Mouse (Mus musculus) midbrain, embryonic 11.5 days (tissue): ENCODE measurements around the gene Dscaml1. TPM values are rescaled to one million over a fixed set of nuclear protein-coding genes. Genes with fewer than 3 reads are reported as not detected.

Source experiments
- ATAC-seq: fragments of 200-750 bp; cut with Nextera tagmentation; 2 replicates; pipeline ENCODE4 v1.8.0; 2017; ENCODE audit warnings: moderate TSS enrichment, moderate library complexity; ENCODE audit not compliant: low FRiP score
- DNase-seq: peaks from one replicate; pipeline ENCODE4 v3.0.0; 2015; ENCODE audit warnings: low spot score; ENCODE audit errors: missing footprints
- H3K27ac ChIP-seq: fragments of 300-500 bp; sonication (generic); 2 replicates; pipeline ENCODE4 v1.5.1; 2014; ENCODE audit warnings: low read depth, low read length
- H3K27me3 ChIP-seq: fragments of 300-500 bp; sonication (generic); 2 replicates; pipeline ENCODE4 v1.6.1; 2014; ENCODE audit warnings: mild to moderate bottlenecking, low read length, moderate library complexity, mixed read lengths; ENCODE audit not compliant: control insufficient read depth, insufficient read depth
- H3K36me3 ChIP-seq: fragments of 300-500 bp; sonication (generic); 2 replicates; pipeline ENCODE4 v1.6.1; 2014; ENCODE audit warnings: mild to moderate bottlenecking, low read length, moderate library complexity, mixed read lengths; ENCODE audit not compliant: control insufficient read depth, insufficient read depth
- H3K4me1 ChIP-seq: fragments of 300-500 bp; sonication (generic); 2 replicates; pipeline ENCODE4 v1.6.1; 2014; ENCODE audit warnings: low read length; ENCODE audit not compliant: control insufficient read depth, insufficient read depth
- H3K4me2 ChIP-seq: fragments of 300-500 bp; sonication (generic); 2 replicates; pipeline ENCODE4 v1.6.1; 2014; ENCODE audit warnings: mild to moderate bottlenecking, moderate library complexity
- H3K4me3 ChIP-seq: fragments of 300-500 bp; sonication (generic); 2 replicates; pipeline ENCODE4 v1.5.1; 2014; ENCODE audit warnings: low read depth, low read length
- H3K9ac ChIP-seq: fragments of 300-500 bp; sonication (generic); 2 replicates; pipeline ENCODE4 v1.6.1; 2014; ENCODE audit warnings: low read length
- H3K9me3 ChIP-seq: fragments of 300-500 bp; sonication (generic); 2 replicates; pipeline ENCODE4 v1.6.1; 2016; ENCODE audit warnings: low read length; ENCODE audit not compliant: control insufficient read depth
- WGBS: fragments of 180-500 bp; shearing (Covaris S2); extraction: QIAGEN DNeasy Blood & Tissue Kit; methylation state at CpG from one replicate; pipeline ENCODE4 v1.1.7; 2014; 5-methylcytosine and 5-hydroxymethylcytosine counted together
- polyA plus RNA-seq: library from polyadenylated mRNA; unstranded; fragments of >200 nt; fragmentation: Nextera tagmentation; extraction: Ambion mirVana; gene quantifications from 2 replicates; pipeline ENCODE4 v1.2.1, GENCODE M21; 2014

Gene Dscaml1
- polyA plus RNA-seq, 1 experiment from 2014 or later, result 0.74 TPM

- Histone ChIP-seq H3K4me3 (no peak overlapping the region), H3K27me3 (no peaks in the 10 kb centered on the region), H3K27ac (no peak overlapping the region), H3K9ac (no peak overlapping the region), H3K4me1 (no peaks in the 10 kb centered on the region), H3K9me3 (no peaks in the 10 kb centered on the region), H3K4me2 (no peak overlapping the region), H3K36me3 (no peaks in the 10 kb centered on the region)
- 93% methylated on average over 3 of the region's 3 CpGs for WGBS
- DNase-seq, result no peak
- no peak for ATAC-seq
Measured at GRCm38 (mm10) chr9:45703236-45703635, 276.8 kb downstream of the Dscaml1 start.

DNA sequence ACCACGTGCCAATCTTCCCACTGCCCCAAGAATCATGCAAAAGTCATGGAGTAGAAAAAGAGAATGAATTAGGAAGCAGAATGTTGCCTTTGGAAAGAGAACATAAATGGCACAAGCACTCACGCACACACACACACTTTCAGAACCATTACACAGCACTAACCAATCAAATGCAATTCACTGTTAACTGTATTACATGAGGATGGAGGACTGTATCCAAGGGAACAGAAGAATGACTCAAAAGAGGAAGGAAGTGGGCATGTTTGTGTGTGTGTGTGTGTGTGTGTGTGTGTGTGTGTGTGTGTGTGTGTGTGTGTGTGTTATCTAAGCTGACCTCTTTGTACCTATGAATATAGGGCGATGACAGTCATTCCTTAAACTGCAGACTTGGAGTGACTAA lies 278.0 kb downstream of the Dscaml1 start:
- no peak overlapping the region for H3K4me3 ChIP-seq
- H3K4me2 ChIP-seq, result no peak overlapping the region
- H3K27me3 ChIP-seq, result no peaks in the 10 kb centered on the region
- no peak overlapping the region for H3K27ac ChIP-seq
- H3K4me1 ChIP-seq, result no peaks in the 10 kb centered on the region
- no peaks in the 10 kb centered on the region for H3K36me3 ChIP-seq
- no peak for ATAC-seq
- no peak overlapping the region for H3K9ac ChIP-seq
- 86% methylated on average over 3 of the region's 3 CpGs for whole genome bisulfite sequencing
- H3K9me3 ChIP-seq, result no peaks in the 10 kb centered on the region
- DNase-seq, result no peak

DNA sequence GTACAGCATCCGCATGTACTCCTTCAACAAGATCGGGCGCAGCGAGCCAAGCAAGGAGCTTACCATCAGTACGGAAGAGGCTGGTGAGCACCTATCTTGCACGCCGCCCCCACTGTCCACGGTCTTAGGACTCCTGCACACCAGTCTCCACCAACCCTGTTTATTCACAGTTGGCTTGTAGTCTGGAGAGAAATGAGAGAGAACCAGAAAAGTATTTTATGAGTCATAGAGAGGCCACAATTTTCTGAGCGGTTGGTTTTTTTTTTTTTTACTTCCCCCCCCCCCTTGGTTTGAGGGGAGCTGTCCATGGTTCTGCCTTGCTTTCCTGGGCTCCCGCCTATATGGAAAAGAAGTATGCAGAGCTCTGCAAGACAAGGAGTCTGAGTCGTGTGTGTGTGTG lies 283.9 kb downstream of the Dscaml1 start:
- DNase-seq (no peak), ATAC-seq (no peak)
- Histone ChIP-seq H3K4me3 (no peak overlapping the region), H3K27me3 (no peaks in the 10 kb centered on the region), H3K9me3 (no peaks in the 10 kb centered on the region), H3K4me1 (no peaks in the 10 kb centered on the region), H3K27ac (no peak overlapping the region), H3K4me2 (no peak overlapping the region), H3K9ac (no peak overlapping the region), H3K36me3 (no peaks in the 10 kb centered on the region)
- 73% methylated on average over 11 of the region's 11 CpGs for WGBS

GRCm38 (mm10) chr9:45715387-45715786 lies 289.0 kb downstream of the Dscaml1 start:
- no peak for DNase-seq
- Histone ChIP-seq H3K4me3 (no peak overlapping the region), H3K4me1 (no peaks in the 10 kb centered on the region), H3K36me3 (no peaks in the 10 kb centered on the region), H3K27ac (no peak overlapping the region), H3K4me2 (no peak overlapping the region), H3K9me3 (no peaks in the 10 kb centered on the region), H3K27me3 (no peaks in the 10 kb centered on the region), H3K9ac (no peak overlapping the region)
- WGBS, result 74% methylated on average over 3 of the region's 3 CpGs
- no peak for ATAC-seq

DNA sequence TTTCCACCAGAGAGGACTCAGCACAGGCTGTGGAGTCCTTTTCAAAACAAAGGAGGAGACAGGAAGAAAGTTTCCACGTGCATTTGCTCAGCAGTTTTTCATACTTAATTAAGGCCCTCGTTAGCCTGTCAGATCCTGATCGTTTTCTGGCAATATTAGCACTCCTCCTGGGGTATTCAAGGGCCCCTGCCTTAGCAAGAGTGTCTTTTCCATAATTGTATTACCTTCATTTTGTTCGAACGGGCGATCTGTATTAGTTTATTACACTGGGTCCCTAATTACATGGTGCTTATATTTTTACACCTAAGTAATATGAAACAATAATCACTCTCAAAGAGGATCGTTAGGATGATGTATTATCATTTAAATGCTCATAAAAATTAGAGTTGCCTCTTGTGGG lies 293.6 kb downstream of the Dscaml1 start:
- no peaks in the 10 kb centered on the region for H3K9me3 ChIP-seq
- H3K27ac ChIP-seq, result no peak overlapping the region
- H3K9ac ChIP-seq, result no peak overlapping the region
- no peak overlapping the region for H3K4me2 ChIP-seq
- no peaks in the 10 kb centered on the region for H3K27me3 ChIP-seq
- no peak overlapping the region for H3K4me3 ChIP-seq
- no peaks in the 10 kb centered on the region for H3K36me3 ChIP-seq
- WGBS, result 79% methylated on average over 7 of the region's 7 CpGs
- no peak for DNase-seq
- no peaks in the 10 kb centered on the region for H3K4me1 ChIP-seq
- no peak for ATAC-seq

DNA sequence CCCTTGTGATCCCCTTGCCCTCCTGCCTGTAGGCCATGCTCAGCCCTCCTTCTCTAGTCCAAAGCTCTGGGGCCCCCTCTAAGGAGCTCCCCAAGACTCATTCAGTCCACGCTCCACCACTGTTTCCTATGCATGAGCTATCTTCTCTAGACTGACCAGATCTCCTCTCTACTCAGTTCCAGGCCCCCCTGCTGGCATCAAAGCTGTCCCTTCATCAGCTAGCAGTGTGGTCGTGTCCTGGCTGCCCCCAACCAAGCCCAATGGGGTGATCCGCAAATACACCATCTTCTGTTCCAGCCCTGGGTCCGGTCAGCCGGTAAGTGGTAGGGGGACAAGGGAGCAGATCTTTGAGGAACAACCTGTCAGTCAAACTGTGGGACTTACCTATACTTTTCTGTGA lies 305.4 kb downstream of the Dscaml1 start:
- Histone ChIP-seq H3K27ac (no peak overlapping the region), H3K4me3 (no peak overlapping the region), H3K9ac (no peak overlapping the region), H3K4me1 (no peaks in the 10 kb centered on the region), H3K9me3 (no peaks in the 10 kb centered on the region), H3K27me3 (no peaks in the 10 kb centered on the region), H3K36me3 (no peaks in the 10 kb centered on the region), H3K4me2 (no peak overlapping the region)
- 88% methylated on average over 5 of the region's 5 CpGs for WGBS
- no peak for DNase-seq
- no peak for ATAC-seq

- 81% methylated on average over 6 of the region's 6 CpGs for WGBS
- H3K36me3 ChIP-seq, result no peaks in the 10 kb centered on the region
Measured at GRCm38 (mm10) chr9:45733246-45733645, 306.8 kb downstream of the Dscaml1 start.

GRCm38 (mm10) chr9:45739001-45739701 lies 312.7 kb downstream of the Dscaml1 start:
- Histone ChIP-seq H3K4me1 (peaks cover 7% of the 10 kb centered on the region), H3K36me3 (no peaks in the 10 kb centered on the region), H3K4me2 (no peak overlapping the region), H3K27ac (no peak overlapping the region), H3K9ac (no peak overlapping the region), H3K27me3 (no peaks in the 10 kb centered on the region), H3K9me3 (no peaks in the 10 kb centered on the region), H3K4me3 (no peak overlapping the region)
- 73% methylated on average over 12 of the region's 12 CpGs for WGBS
- DNase-seq (no peak), ATAC-seq (no peak)

More at GRCm38 (mm10) chr9:45733246-45733645, 306.8 kb downstream of the Dscaml1 start:
- no peaks in the 10 kb centered on the region for H3K27me3 ChIP-seq
- no peaks in the 10 kb centered on the region for H3K4me1 ChIP-seq
- ATAC-seq (no peak), DNase-seq (no peak)
- no peak overlapping the region for H3K9ac ChIP-seq
- no peak overlapping the region for H3K4me3 ChIP-seq
- H3K9me3 ChIP-seq, result no peaks in the 10 kb centered on the region
- H3K27ac ChIP-seq, result no peak overlapping the region
- H3K4me2 ChIP-seq, result no peak overlapping the region

GRCm38 (mm10) chr9:45739702-45740583 lies 313.5 kb downstream of the Dscaml1 start:
- no peak overlapping the region for H3K4me3 ChIP-seq
- H3K27me3 ChIP-seq, result no peaks in the 10 kb centered on the region
- 74% methylated on average over 17 of the region's 17 CpGs for WGBS
- H3K9ac ChIP-seq, result no peak overlapping the region
- H3K4me2 ChIP-seq, result no peak overlapping the region
- peak; percentile 40; the same call in 1 of the 2 replicates for ATAC-seq
- no peaks in the 10 kb centered on the region for H3K9me3 ChIP-seq
- no peaks in the 10 kb centered on the region for H3K36me3 ChIP-seq
- no peak for DNase-seq
- H3K27ac ChIP-seq, result no peak overlapping the region
- H3K4me1 ChIP-seq, result peaks cover 7% of the 10 kb centered on the region
